Mouse (Mus musculus): ENCODE measurements around the gene Cerk.
"Not testable (repeated sequence)": the region's sequence is repeated elsewhere in the genome, so short reads cannot be mapped to it uniquely, and the experiment has no call there.

Gene Cerk

GRCm38 (mm10) chr15:86185689-86186569 is at the start of gene Cerk:
Gene Cerk (minus strand): TSS chr15:86186141.
- in situ Hi-C loops (cut with MboI; ENCODE audit: low sequenced_read_pairs), result no loop called here

- in situ Hi-C loops (cut with MboI; ENCODE audit: low sequenced_read_pairs), result loop anchor here (25.0 kb wide), 1 partner anchor 328 kb away; no protein-coding TSS in a partner anchor
Measured at GRCm38 (mm10) chr15:86234517-86235441, 48.8 kb upstream of the Cerk start.

GRCm38 (mm10) chr15:86234001-86234400 is 48.1 kb upstream of the Cerk start:
- in situ Hi-C loops (cut with MboI; ENCODE audit: low sequenced_read_pairs), result loop anchor here (25.0 kb wide), 1 partner anchor 328 kb away; no protein-coding TSS in a partner anchor

- in situ Hi-C loops (cut with MboI; ENCODE audit: low sequenced_read_pairs), result loop anchor here (25.0 kb wide), 1 partner anchor 330 kb away; no protein-coding TSS in a partner anchor
Measured at GRCm38 (mm10) chr15:86231831-86232512, 46.0 kb upstream of the Cerk start.

- in situ Hi-C loops (cut with MboI; ENCODE audit: low sequenced_read_pairs), result loop anchor here (25.0 kb wide), 1 partner anchor 331 kb away; no protein-coding TSS in a partner anchor
Measured at GRCm38 (mm10) chr15:86231170-86231569, 45.2 kb upstream of the Cerk start.

GRCm38 (mm10) chr15:86229623-86230022 is 43.7 kb upstream of the Cerk start:
- in situ Hi-C loops (cut with MboI; ENCODE audit: low sequenced_read_pairs), result loop anchor here (25.0 kb wide), 1 partner anchor 333 kb away; no protein-coding TSS in a partner anchor

DNA sequence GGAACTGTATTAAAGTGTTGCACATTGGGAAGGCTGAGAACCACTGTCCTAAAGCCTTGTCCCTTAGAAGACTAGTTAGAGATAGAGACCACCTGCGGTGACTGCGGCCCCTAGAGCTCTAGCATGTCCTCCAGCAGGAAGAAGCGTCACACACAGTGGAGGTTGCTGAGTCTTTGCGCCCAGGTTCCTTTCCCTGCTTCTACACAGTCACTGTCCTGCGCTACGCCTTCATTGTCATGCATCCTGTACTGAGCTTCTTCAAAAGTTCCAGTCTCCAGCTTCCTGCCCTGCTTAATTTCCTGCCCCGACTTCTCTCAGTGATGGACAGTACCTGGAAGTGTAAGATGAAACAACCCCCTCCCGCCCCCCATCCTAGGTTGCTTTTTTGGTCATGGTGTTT is 43.1 kb upstream of the Cerk start:
- in situ Hi-C loops (cut with MboI; ENCODE audit: low sequenced_read_pairs), result loop anchor here (25.0 kb wide), 1 partner anchor 333 kb away; no protein-coding TSS in a partner anchor

GRCm38 (mm10) chr15:86228186-86228585 is 42.2 kb upstream of the Cerk start:
- in situ Hi-C loops (cut with MboI; ENCODE audit: low sequenced_read_pairs), result loop anchor here (25.0 kb wide), 1 partner anchor 334 kb away; no protein-coding TSS in a partner anchor

- in situ Hi-C loops (cut with MboI; ENCODE audit: low sequenced_read_pairs), result loop anchor here (25.0 kb wide), 1 partner anchor 335 kb away; no protein-coding TSS in a partner anchor
Measured at GRCm38 (mm10) chr15:86226968-86227367, 41.0 kb upstream of the Cerk start.

GRCm38 (mm10) chr15:86226221-86226620 is 40.3 kb upstream of the Cerk start:
- in situ Hi-C loops (cut with MboI; ENCODE audit: low sequenced_read_pairs), result loop anchor here (25.0 kb wide), 1 partner anchor 336 kb away; no protein-coding TSS in a partner anchor

DNA sequence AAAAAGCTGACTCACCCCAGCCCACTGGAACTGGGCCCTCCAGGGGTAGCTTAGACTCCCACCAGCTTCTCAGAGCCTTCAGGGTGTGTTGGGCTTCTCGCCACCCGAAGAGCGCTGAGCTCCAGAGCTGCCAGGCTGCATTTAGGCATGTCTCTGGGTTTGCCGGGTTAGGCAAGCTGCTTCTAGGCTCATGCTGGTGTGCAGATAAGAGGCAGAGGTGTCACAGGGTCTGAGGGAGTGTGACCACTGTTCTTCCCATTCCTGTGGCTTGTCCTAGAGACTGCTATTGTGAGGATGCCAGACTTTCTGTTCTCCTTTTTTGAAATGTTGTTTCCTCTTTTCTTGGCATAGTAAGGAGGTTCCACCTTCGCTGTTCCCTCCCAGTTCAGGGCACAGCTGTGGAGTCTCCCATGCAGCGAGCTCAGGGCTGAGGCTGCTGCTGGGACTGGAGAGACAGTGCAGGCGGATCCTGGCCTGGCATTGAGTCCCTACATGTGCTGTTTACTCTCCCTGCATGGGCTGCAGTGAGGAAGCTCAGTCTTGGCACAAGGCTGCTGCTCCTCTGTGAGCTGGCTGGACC is 39.1 kb upstream of the Cerk start:
- in situ Hi-C loops (cut with MboI; ENCODE audit: low sequenced_read_pairs), result loop anchor here (25.0 kb wide), 1 partner anchor 337 kb away; no protein-coding TSS in a partner anchor

- in situ Hi-C loops (cut with MboI; ENCODE audit: low sequenced_read_pairs), result not testable (repeated sequence)
Measured at GRCm38 (mm10) chr15:86221901-86222300, 36.0 kb upstream of the Cerk start.

DNA sequence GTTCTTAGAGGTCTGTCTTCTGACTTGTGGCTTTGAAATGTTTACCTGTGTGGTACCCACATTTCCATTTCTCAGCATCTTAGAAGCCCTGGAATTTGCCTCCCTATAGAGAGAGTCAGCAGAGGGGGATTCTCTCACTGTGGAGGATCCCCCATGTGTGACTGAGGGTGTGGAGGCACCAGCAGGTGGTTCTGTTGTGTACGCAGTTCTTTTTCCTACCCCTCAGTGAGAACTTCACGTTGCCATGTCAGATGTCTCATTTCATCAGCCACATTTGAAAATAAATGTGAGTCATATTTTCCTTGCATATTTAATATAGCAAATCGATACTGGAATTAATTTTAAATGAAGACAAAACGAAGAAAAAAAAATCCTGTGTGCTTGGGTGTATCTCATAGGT is 35.4 kb upstream of the Cerk start:
- in situ Hi-C loops (cut with MboI; ENCODE audit: low sequenced_read_pairs), result no loop called here

DNA sequence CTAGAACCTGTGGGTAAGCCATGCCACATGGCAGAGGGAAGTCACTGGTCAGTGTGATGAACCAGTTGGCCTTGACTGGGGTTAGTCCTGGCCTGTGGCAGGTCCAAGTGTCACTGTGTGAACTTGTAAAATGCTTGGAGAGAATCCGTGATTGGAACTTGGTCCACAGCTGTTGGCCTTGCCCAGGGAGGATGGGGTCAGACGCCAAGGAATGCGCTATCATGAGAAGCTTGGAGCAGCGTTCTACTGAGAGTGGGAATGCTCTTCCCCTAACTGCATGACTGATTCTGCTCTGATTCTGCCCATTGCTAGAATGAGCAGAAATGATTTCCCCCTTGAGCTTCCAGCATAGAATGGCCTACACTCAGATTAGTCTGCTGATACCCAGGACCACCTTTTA is 34.8 kb upstream of the Cerk start:
- in situ Hi-C loops (cut with MboI; ENCODE audit: low sequenced_read_pairs), result no loop called here

DNA sequence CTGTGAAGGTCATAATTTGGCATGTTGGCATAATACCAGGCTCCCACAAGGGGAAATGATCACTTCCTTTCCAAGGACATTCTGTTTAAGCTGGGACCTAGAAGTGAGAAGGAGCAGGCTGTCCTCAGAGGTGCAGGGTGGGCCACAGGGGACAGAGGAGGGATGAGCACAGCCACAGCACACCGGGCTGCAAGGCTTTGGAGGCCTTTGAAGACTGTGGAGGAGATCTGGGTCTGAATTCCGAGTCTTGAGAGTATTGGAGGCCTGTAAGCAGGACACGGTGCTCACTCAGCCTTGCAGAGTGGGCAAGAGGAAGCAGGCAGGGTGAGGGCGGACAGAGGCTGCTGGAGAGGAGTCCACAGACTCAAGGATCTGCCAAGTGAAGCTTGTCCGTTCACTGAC is 34.3 kb upstream of the Cerk start:
- in situ Hi-C loops (cut with MboI; ENCODE audit: low sequenced_read_pairs), result no loop called here

GRCm38 (mm10) chr15:86219534-86220228 is 33.7 kb upstream of the Cerk start:
- in situ Hi-C loops (cut with MboI; ENCODE audit: low sequenced_read_pairs), result no loop called here

- in situ Hi-C loops (cut with MboI; ENCODE audit: low sequenced_read_pairs), result not testable (repeated sequence)
Measured at GRCm38 (mm10) chr15:86216641-86217040, 30.7 kb upstream of the Cerk start.

- in situ Hi-C loops (cut with MboI; ENCODE audit: low sequenced_read_pairs), result no loop called here
Measured at GRCm38 (mm10) chr15:86214549-86215201, 28.7 kb upstream of the Cerk start.

Measured in CH12F3 (cell line).